14 mouse cellular contexts compared by ENCODE assay signal in the genomic region with DNA sequence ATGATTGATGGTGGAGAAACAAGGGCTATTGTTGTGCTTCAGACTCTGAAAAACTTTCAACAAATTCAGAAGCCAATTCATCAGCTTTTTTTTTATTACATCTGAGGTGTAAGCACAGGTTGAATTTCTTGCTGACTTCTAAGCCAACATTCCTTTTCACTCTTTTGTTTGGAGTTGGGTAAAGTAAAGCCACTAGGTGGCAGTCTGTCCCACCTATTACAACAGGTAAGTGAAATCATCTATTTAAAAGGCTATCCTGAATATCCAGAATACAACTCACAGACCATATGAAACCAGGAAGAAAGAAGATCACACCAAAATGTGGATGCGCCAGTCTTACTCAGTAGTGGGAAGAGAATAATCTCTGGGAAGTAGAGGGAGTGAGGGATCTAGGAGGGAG. TPM values are rescaled to one million over a fixed set of nuclear protein-coding genes. Genes with fewer than 3 reads are reported as not detected.
DNase-seq lines count a peak whose midpoint lies in the region; ATAC-seq and TF ChIP-seq lines count a peak whose summit lies in the region.
"Had no signal": no experiment of that assay in that cellular context is flagged by ENCODE, and none has a peak within 500 bp of the region (broad histone marks: within the 10 kb centered on the region; RNA-seq: fewer than 3 reads in every experiment).

No protein-coding gene starts in this region.

- no peaks in the 10 kb centered on the region for H3K9me3 ChIP-seq in hindbrain, embryonic 11.5 days (ENCODE audit: control insufficient read depth, low read length)
- 0 out of 2 replicates have a peak, but pooled peaks cover 5% of the 10 kb centered on the region for H3K9me3 ChIP-seq in hindbrain, embryonic 12.5 days (replicated peaks)
- H3K9me3 ChIP-seq in lung, embryonic 14.5 days (ENCODE audit: low read depth, low read length) = no peaks in the 10 kb centered on the region
- no peaks in the 10 kb centered on the region for H3K9me3 ChIP-seq in MEL (replicated peaks; ENCODE audit: insufficient read depth, low read length)
- H3K9me3 ChIP-seq in forebrain, embryonic 15.5 days = no peaks in the 10 kb centered on the region; the same call in 1 of the 2 replicates
- H3K9me3 ChIP-seq: heart, embryonic 15.5 days; liver, embryonic 13.5 days had no signal

- no peak for TF ChIP-seq EP300 in MEL (IDR thresholded peaks at IDR 0.05; ENCODE audit: low read depth in 1 of 2, low read length in 2 of 2)

- no peaks in the 10 kb centered on the region for H3K4me1 ChIP-seq in hindbrain, embryonic 11.5 days (replicated peaks; ENCODE audit: control insufficient read depth, insufficient read depth, low read length)
- no peaks in the 10 kb centered on the region for H3K4me1 ChIP-seq in hindbrain, embryonic 12.5 days
- H3K4me1 ChIP-seq in lung, embryonic 14.5 days (ENCODE audit: insufficient read depth) = no peaks in the 10 kb centered on the region
- H3K4me1 ChIP-seq in MEL (ENCODE audit: control insufficient read depth in 1 of 2, insufficient read depth in 2 of 2, low read length in 2 of 2) = no peaks in the 10 kb centered on the region
- no peaks in the 10 kb centered on the region for H3K4me1 ChIP-seq in forebrain, embryonic 15.5 days
- H3K4me1 ChIP-seq: heart, embryonic 15.5 days; liver, embryonic 13.5 days; megakaryocyte, embryonic 14.5 days had no signal

- no peak overlapping the region for H3K27ac ChIP-seq in hindbrain, embryonic 11.5 days (ENCODE audit: low read depth, low read length)
- no peak overlapping the region for H3K27ac ChIP-seq in hindbrain, embryonic 12.5 days
- no peak overlapping the region for H3K27ac ChIP-seq in lung, embryonic 14.5 days (ENCODE audit: low read depth)
- H3K27ac ChIP-seq in MEL (ENCODE audit: control insufficient read depth, low read depth, low read length) = no peak overlapping the region
- H3K27ac ChIP-seq in forebrain, embryonic 15.5 days (replicated peaks) = no peak overlapping the region
- H3K27ac ChIP-seq: heart, embryonic 15.5 days; liver, embryonic 13.5 days had no signal

- TF ChIP-seq POLR2A in MEL (IDR thresholded peaks at IDR 0.05; ENCODE audit: control insufficient read depth in 1 of 2, insufficient read depth in 1 of 2, low read depth in 1 of 2, low read length in 2 of 2, poor library complexity in 1 of 2) = no peak

- H3K4me3 ChIP-seq in hindbrain, embryonic 11.5 days (ENCODE audit: low read depth, low read length) = no peak overlapping the region
- H3K4me3 ChIP-seq in hindbrain, embryonic 12.5 days = no peak overlapping the region
- no peak overlapping the region for H3K4me3 ChIP-seq in lung, embryonic 14.5 days (ENCODE audit: low read depth, low read length)
- H3K4me3 ChIP-seq in MEL (ENCODE audit: control insufficient read depth in 1 of 2, insufficient read depth in 1 of 2, low read depth in 2 of 2, low read length in 2 of 2) = no peak overlapping the region
- H3K4me3 ChIP-seq in forebrain, embryonic 15.5 days = no peak overlapping the region
- H3K4me3 ChIP-seq: heart, embryonic 15.5 days; liver, embryonic 13.5 days; megakaryocyte, embryonic 14.5 days had no signal

- peak; percentile 35 for TF ChIP-seq RAD21 in MEL (IDR thresholded peaks at IDR 0.05; ENCODE audit: low read depth, low read length)

- intact Hi-C loops in heart, postnatal 25 days (cut with DNase I) = no loop called here

- 61% methylated on average over 1 of the region's 1 CpGs for WGBS in hindbrain, embryonic 11.5 days
- 60% methylated on average over 1 of the region's 1 CpGs for WGBS in hindbrain, embryonic 12.5 days
- WGBS in lung, embryonic 14.5 days = 46% methylated on average over 1 of the region's 1 CpGs
- 52% methylated on average over 1 of the region's 1 CpGs for WGBS in forebrain, embryonic 15.5 days

- no peak overlapping the region for H3K4me2 ChIP-seq in hindbrain, embryonic 11.5 days (replicated peaks; ENCODE audit: low read depth, low read length)
- no peak overlapping the region for H3K4me2 ChIP-seq in hindbrain, embryonic 12.5 days (replicated peaks)
- H3K4me2 ChIP-seq in lung, embryonic 14.5 days = no peak overlapping the region
- H3K4me2 ChIP-seq in forebrain, embryonic 15.5 days (replicated peaks) = no peak overlapping the region
- H3K4me2 ChIP-seq: heart, embryonic 15.5 days; liver, embryonic 13.5 days had no signal

- peak; percentile 22; the same call in 1 of the 2 replicates for TF ChIP-seq CTCF in lung, embryonic 14.5 days (IDR thresholded peaks at IDR 0.05; ENCODE audit: low read depth)
- peak in 1 of 3 experiments; percentile 40; a peak in 2 of 6 replicates for TF ChIP-seq CTCF in MEL (IDR thresholded peaks at IDR 0.05 in 2 of 3, conservative IDR thresholded peaks at IDR 0.05 in 1 of 3; ENCODE audit: control insufficient read depth in 1 of 3, insufficient read depth in 1 of 3, low read depth in 2 of 3, low read length in 3 of 3, poor library complexity in 1 of 3, severe bottlenecking in 1 of 3)

- no peaks in the 10 kb centered on the region for H3K36me3 ChIP-seq in hindbrain, embryonic 11.5 days (ENCODE audit: control insufficient read depth, insufficient read depth, low read length)
- no peaks in the 10 kb centered on the region for H3K36me3 ChIP-seq in hindbrain, embryonic 12.5 days
- H3K36me3 ChIP-seq in lung, embryonic 14.5 days (ENCODE audit: insufficient read depth) = no peaks in the 10 kb centered on the region
- H3K36me3 ChIP-seq in MEL (ENCODE audit: control insufficient read depth in 1 of 2, insufficient read depth in 2 of 2, low read length in 2 of 2) = no peaks in the 10 kb centered on the region
- H3K36me3 ChIP-seq in forebrain, embryonic 15.5 days = no peaks in the 10 kb centered on the region
- H3K36me3 ChIP-seq: heart, embryonic 15.5 days; liver, embryonic 13.5 days had no signal

- ATAC-seq in hindbrain, embryonic 11.5 days (ENCODE audit: low FRiP score) = no peak
- ATAC-seq in hindbrain, embryonic 12.5 days (ENCODE audit: low FRiP score) = no peak
- ATAC-seq in lung, embryonic 14.5 days (ENCODE audit: insufficient read depth) = no peak
- no peak for ATAC-seq in forebrain, embryonic 15.5 days (replicated peaks)

- H3K79me2 ChIP-seq in MEL (ENCODE audit: control insufficient read depth, insufficient read depth, low read length, poor library complexity) = no peaks in the 10 kb centered on the region

- H3K9ac ChIP-seq in hindbrain, embryonic 11.5 days (ENCODE audit: low read depth, low read length) = no peak overlapping the region
- H3K9ac ChIP-seq in hindbrain, embryonic 12.5 days = no peak overlapping the region
- H3K9ac ChIP-seq in lung, embryonic 14.5 days = no peak overlapping the region
- H3K9ac ChIP-seq in MEL (ENCODE audit: control insufficient read depth, low read depth, low read length, poor library complexity, severe bottlenecking) = no peak overlapping the region
- no peak overlapping the region for H3K9ac ChIP-seq in forebrain, embryonic 15.5 days (replicated peaks)
- H3K9ac ChIP-seq: heart, embryonic 15.5 days; liver, embryonic 13.5 days had no signal

- no peaks in the 10 kb centered on the region for H3K27me3 ChIP-seq in hindbrain, embryonic 11.5 days (ENCODE audit: control insufficient read depth, insufficient read depth, low read length)
- H3K27me3 ChIP-seq in hindbrain, embryonic 12.5 days = no peaks in the 10 kb centered on the region
- no peaks in the 10 kb centered on the region for H3K27me3 ChIP-seq in lung, embryonic 14.5 days (ENCODE audit: insufficient read depth, low read length)
- H3K27me3 ChIP-seq in MEL (ENCODE audit: control insufficient read depth in 1 of 2, insufficient read depth in 2 of 2, low read length in 2 of 2) = no peaks in the 10 kb centered on the region
- H3K27me3 ChIP-seq in forebrain, embryonic 15.5 days = no peaks in the 10 kb centered on the region
- H3K27me3 ChIP-seq: heart, embryonic 15.5 days; liver, embryonic 13.5 days; megakaryocyte, embryonic 14.5 days had no signal

- peak; percentile 6 for DNase-seq in hindbrain, embryonic 11.5 days (ENCODE audit: low spot score)
- DNase-seq in lung, embryonic 14.5 days = peak; percentile 34
- no peak for DNase-seq in lung, adult 18-20 months
- DNase-seq in MEL (ENCODE audit: low read depth, low spot score) = peak; percentile 21
- DNase-seq in forelimb bud, embryonic 11.5 days (ENCODE audit: low read depth, low spot score) = peak; percentile 29
- no peak for DNase-seq in heart, postnatal 25 days (ENCODE audit: low spot score)
- DNase-seq: kidney, adult 11 months; liver, embryonic 13.5 days had no signal

TF ChIP-seq in MEL, 35 proteins besides CTCF, POLR2A, EP300 and RAD21:
- TF ChIP-seq RCOR1 (IDR thresholded peaks at IDR 0.05; ENCODE audit: low read depth, low read length) = no peak
- TF ChIP-seq SMC3 (IDR thresholded peaks at IDR 0.05; ENCODE audit: low read depth, low read length) = peak; percentile 25; the same call in 1 of the 2 replicates

RNA-seq across cellular contexts. Expression of a gene that starts 31.2 kb away (rescaled TPM):
- polyA plus RNA-seq in hindbrain, embryonic 11.5 days (2014; fragmentation: Nextera tagmentation; extraction: Ambion mirVana) = not detected in 2 replicates
- not detected in 2 replicates for polyA plus RNA-seq in hindbrain, embryonic 12.5 days (2016; fragmentation: Nextera tagmentation; extraction: Ambion mirVana)
- polyA plus RNA-seq in lung, embryonic 14.5 days (2014; fragmentation: Nextera tagmentation; extraction: Ambion mirVana) = not detected in 2 replicates
- not detected in 2 replicates for total RNA-seq in MEL (2012; rRNA removed)
- not detected for polyA plus RNA-seq in MEL (2012; ENCODE audit: insufficient read depth in 1 of 2, insufficient read length in 2 of 2, low read depth in 1 of 2, low replicate concordance in 2 of 2, missing spikeins in 1 of 2)
- polyA plus RNA-seq in forebrain, embryonic 15.5 days (2015; fragmentation: Nextera tagmentation; extraction: Ambion mirVana) = not detected in 2 replicates
- not detected for total RNA-seq in heart, postnatal 25 days (2021)
- total RNA-seq: left cerebral cortex, adult 8-10 months had no signal
- polyA plus RNA-seq: heart, embryonic 15.5 days; liver, embryonic 13.5 days; neural tube, embryonic 11.5 days had no signal

Comparison
In these comparisons a context has a peak if more than half of its experiments do, and no peak if none do; other contexts are left out.
1. DNase-seq: peak in hindbrain, embryonic 11.5 days (single experiment), lung, embryonic 14.5 days (single experiment), MEL (single experiment) and forelimb bud, embryonic 11.5 days (single experiment); none in lung, adult 18-20 months (0 of 2) and heart, postnatal 25 days (single experiment).